7 mouse cellular contexts compared by ENCODE assay signal in the genomic region with DNA sequence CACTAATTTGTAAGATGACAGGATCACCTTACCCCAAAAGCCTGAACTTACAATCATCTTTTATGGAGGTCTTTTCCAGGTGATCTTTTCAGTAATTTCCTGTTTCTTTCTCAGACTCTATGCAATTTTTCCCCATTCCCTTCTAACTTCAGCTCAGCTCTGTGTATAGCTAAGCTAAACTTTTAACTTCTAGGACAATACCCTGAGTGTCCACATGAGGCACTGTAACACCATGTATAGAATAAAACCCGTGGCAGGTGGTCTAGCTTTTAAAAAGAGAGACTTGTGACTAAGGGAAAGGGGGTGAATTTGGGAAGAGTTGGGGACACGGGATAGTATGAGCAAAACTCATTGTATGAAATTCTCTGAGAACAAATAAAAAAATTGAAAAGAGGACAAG. TPM values are rescaled to one million over a fixed set of nuclear protein-coding genes. Genes with fewer than 3 reads are reported as not detected.
A peak's percentile ranks its signal among the peaks of the same experiment; 100 is the strongest.
DNase-seq lines count a peak whose midpoint lies in the region; ATAC-seq and TF ChIP-seq lines count a peak whose summit lies in the region.

No protein-coding gene starts in this region.

- no peaks in the 10 kb centered on the region for H3K4me1 ChIP-seq in G1E (ENCODE audit: insufficient read depth, low read depth, low read length)
- H3K4me1 ChIP-seq in hindbrain, embryonic 14.5 days (replicated peaks; ENCODE audit: control insufficient read depth, insufficient read depth, low read length), result no peaks in the 10 kb centered on the region
- H3K4me1 ChIP-seq in midbrain, postnatal 0 days (ENCODE audit: insufficient read depth, low read length), result no peaks in the 10 kb centered on the region

- no peaks in the 10 kb centered on the region for H3K27me3 ChIP-seq in G1E (ENCODE audit: insufficient read depth, low read length)
- no peaks in the 10 kb centered on the region for H3K27me3 ChIP-seq in hindbrain, embryonic 14.5 days (ENCODE audit: control insufficient read depth, insufficient read depth, low read length)
- no peaks in the 10 kb centered on the region for H3K27me3 ChIP-seq in midbrain, postnatal 0 days (ENCODE audit: insufficient read depth, low read length)

- H3K27ac ChIP-seq in hindbrain, embryonic 14.5 days, result no peak overlapping the region
- H3K27ac ChIP-seq in midbrain, postnatal 0 days (ENCODE audit: low read depth, low read length), result no peak overlapping the region

- H3K9me3 ChIP-seq in G1E (replicated peaks), result no peaks in the 10 kb centered on the region
- no peaks in the 10 kb centered on the region for H3K9me3 ChIP-seq in hindbrain, embryonic 14.5 days (ENCODE audit: control insufficient read depth, low read length)
- H3K9me3 ChIP-seq in midbrain, postnatal 0 days (ENCODE audit: low read length), result no peaks in the 10 kb centered on the region

- H3K36me3 ChIP-seq in G1E (replicated peaks), result no peaks in the 10 kb centered on the region
- no peaks in the 10 kb centered on the region for H3K36me3 ChIP-seq in hindbrain, embryonic 14.5 days (replicated peaks; ENCODE audit: control insufficient read depth, insufficient read depth)
- H3K36me3 ChIP-seq in midbrain, postnatal 0 days (ENCODE audit: insufficient read depth, low read length), result no peaks in the 10 kb centered on the region

- no peak overlapping the region for H3K4me3 ChIP-seq in G1E (ENCODE audit: low read depth, low read length)
- H3K4me3 ChIP-seq in hindbrain, embryonic 14.5 days (replicated peaks; ENCODE audit: low read length), result no peak overlapping the region
- H3K4me3 ChIP-seq in midbrain, postnatal 0 days (ENCODE audit: low read depth, low read length), result no peak overlapping the region

- peak; percentile 22; the same call in 1 of the 2 replicates for ATAC-seq in G1E (ENCODE audit: extremely low read depth, insufficient number of reproducible peaks, low FRiP score, poor library complexity, severe bottlenecking)
- ATAC-seq in hindbrain, embryonic 14.5 days (ENCODE audit: low FRiP score), result peak; percentile 66; the same call in 1 of the 2 replicates
- ATAC-seq in midbrain, postnatal 0 days (ENCODE audit: low FRiP score), result 0 out of 2 replicates have a peak, but pooled peaks have one; percentile 52

- H3K9ac ChIP-seq in hindbrain, embryonic 14.5 days, result no peak overlapping the region
- no peak overlapping the region for H3K9ac ChIP-seq in midbrain, postnatal 0 days (replicated peaks; ENCODE audit: low read length, poor library complexity, severe bottlenecking)

- TF ChIP-seq CTCF in G1E (IDR thresholded peaks at IDR 0.05; ENCODE audit: low read depth, low read length), result no peak
- TF ChIP-seq CTCF in midbrain, postnatal 0 days (IDR thresholded peaks at IDR 0.05), result peak; percentile 88

- no peak overlapping the region for H3K4me2 ChIP-seq in hindbrain, embryonic 14.5 days (replicated peaks)
- H3K4me2 ChIP-seq in midbrain, postnatal 0 days (ENCODE audit: low read depth, low read length, poor library complexity, severe bottlenecking), result no peak overlapping the region

- WGBS in hindbrain, embryonic 14.5 days, result 17% methylated on average over 2 of the region's 2 CpGs
- 21% methylated on average over 2 of the region's 2 CpGs for WGBS in midbrain, postnatal 0 days

- peak; percentile 53 for DNase-seq in layer of hippocampus, adult 11-12 months (ENCODE audit: low spot score)
- DNase-seq in layer of hippocampus, adult 8-10 months (ENCODE audit: low spot score in 2 of 2), result no peak
- DNase-seq in G1E (ENCODE audit: low spot score), result no peak
- peak; percentile 14 for DNase-seq in adipocyte (ENCODE audit: low spot score)
- peak; percentile 87 for DNase-seq in hindbrain, embryonic 14.5 days (ENCODE audit: low spot score)
- peak; percentile 78 for DNase-seq in midbrain, postnatal 0 days (ENCODE audit: low spot score)
- DNase-seq in T-cell, adult 2 months (ENCODE audit: low spot score), result no peak

RNA-seq across cellular contexts. Expression of a gene that starts 36.6 kb away (rescaled TPM):
- 1 to 10 TPM; 4.4 to 8.8 (median 6.5) TPM for total RNA-seq in layer of hippocampus, adult 8-10 months (2022)
- total RNA-seq in G1E (2014; fragmentation: Nextera tagmentation) (not detected in 2 replicates), G1E (2017) (0.11 TPM in 1 of 2 replicates, not detected in the other)
- polyA plus RNA-seq in G1E (2012), result not detected in 2 replicates
- polyA plus RNA-seq in hindbrain, embryonic 14.5 days (2014; fragmentation: Nextera tagmentation; extraction: Ambion mirVana), result 7.1 and 7.5 TPM in 2 replicates
- 32.8 and 47.4 TPM in 2 replicates for total RNA-seq in midbrain, postnatal 0 days (2014; rRNA removed)
- 9.0 and 10.0 TPM in 2 replicates for polyA plus RNA-seq in midbrain, postnatal 0 days (2015; fragmentation: Nextera tagmentation; extraction: Ambion mirVana)

Comparison
In these comparisons a context has a peak if more than half of its experiments do, and no peak if none do; other contexts are left out.
1. DNase-seq: peak in layer of hippocampus, adult 11-12 months (single experiment), adipocyte (single experiment), hindbrain, embryonic 14.5 days (single experiment) and midbrain, postnatal 0 days (single experiment); none in layer of hippocampus, adult 8-10 months (0 of 2), G1E (single experiment) and T-cell, adult 2 months (single experiment).
2. RNA of a gene that starts 36.6 kb away (total RNA-seq): 32.8 to 47.4 TPM in midbrain, postnatal 0 days and 4.4 to 8.8 TPM in layer of hippocampus, adult 8-10 months; 0.11 TPM in G1E; every median in the first group is over 4 times any median in the second.
3. Peak in every context shown above with its lines, with median percentiles within 50 percentile points of each other: ATAC-seq.